Mouse (Mus musculus): ENCODE data around the gene Rnf144b.

DNA sequence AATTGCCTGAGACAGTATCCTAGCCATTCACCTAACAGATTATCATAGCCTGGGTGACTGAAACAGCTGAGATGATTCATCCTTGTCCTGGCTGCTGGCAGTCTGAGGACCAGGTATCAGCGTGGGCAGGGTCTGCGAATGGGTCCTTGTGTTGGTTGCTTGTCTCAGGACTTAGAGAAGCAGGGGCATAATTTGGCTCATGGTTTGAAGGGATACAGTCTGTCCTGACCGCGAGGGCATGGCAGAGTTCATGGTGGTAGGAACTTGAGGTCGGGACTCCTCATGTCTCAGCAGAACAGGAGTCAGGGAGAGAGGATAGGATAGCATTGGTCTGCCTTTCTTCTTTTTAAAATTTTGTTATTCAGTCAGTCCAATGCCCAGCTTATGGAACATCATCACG, 121.1 kb downstream of the Rnf144b start:
- TF ChIP-seq CTCF (IDR thresholded peaks at IDR 0.05; ENCODE audit: extremely low read depth, insufficient read length, insufficient replicate concordance, low read depth, low read length) (no peak), POLR2A (IDR thresholded peaks at IDR 0.05; ENCODE audit: low read depth, low read length) (no peak)
